Mouse (Mus musculus) layer of hippocampus, postnatal 25 days (tissue): ENCODE results near the gene Scgb1b30. TPM values are rescaled to one million over a fixed set of nuclear protein-coding genes. Genes with fewer than 3 reads are reported as not detected.
A peak's percentile ranks its signal among the peaks of the same experiment; 100 is the strongest.
"Not testable (repeated sequence)": the region's sequence is repeated elsewhere in the genome, so short reads cannot be mapped to it uniquely, and the experiment has no call there.

ENCODE experiments used
- DNase-seq, 2 experiments: peaks; one replicate each; pipeline ENCODE4 v3.0.0; 2022; ENCODE audit warnings: mixed read lengths in 2 of 2, low spot score in 1 of 2; ENCODE audit errors: extremely low spot score in 1 of 2
- total RNA-seq, 2 experiments: library from RNA; stranded (reverse); gene quantifications; 2 replicates each; pipeline ENCODE4 v1.2.3; 2021

The Scgb1b30 gene
- total RNA-seq = not detected

- DNase-seq = no peak
Measured at GRCm38 (mm10) chr7:34094911-34095481, at the start of gene Scgb1b30. Scgb1b30 (plus strand) TSS chr7:34095431.

GRCm38 (mm10) chr7:34068132-34068531, 27.1 kb upstream of the Scgb1b30 start:
- not testable (repeated sequence) for DNase-seq

- no peak for DNase-seq
Measured at GRCm38 (mm10) chr7:34100002-34100401, 4.8 kb downstream of the Scgb1b30 start.

GRCm38 (mm10) chr7:34101276-34101675, 6.0 kb downstream of the Scgb1b30 start:
- DNase-seq = no peak

GRCm38 (mm10) chr7:34109190-34109589, 14.0 kb downstream of the Scgb1b30 start:
- DNase-seq = no peak

- DNase-seq = no peak
Measured at GRCm38 (mm10) chr7:34116601-34117000, 21.4 kb downstream of the Scgb1b30 start.

GRCm38 (mm10) chr7:34120636-34121035, 25.4 kb downstream of the Scgb1b30 start:
- DNase-seq = not testable (repeated sequence)

- DNase-seq = peak in 1 of 2 experiments; percentile 18
Measured at GRCm38 (mm10) chr7:34122987-34123720, 27.9 kb downstream of the Scgb1b30 start.

GRCm38 (mm10) chr7:34125346-34125745, 30.1 kb downstream of the Scgb1b30 start:
- no peak for DNase-seq

- DNase-seq = no peak
Measured at GRCm38 (mm10) chr7:34126291-34126690, 31.1 kb downstream of the Scgb1b30 start.

GRCm38 (mm10) chr7:34131118-34131517, 35.9 kb downstream of the Scgb1b30 start:
- no peak for DNase-seq

- no peak for DNase-seq
Measured at GRCm38 (mm10) chr7:34131959-34132354, 36.7 kb downstream of the Scgb1b30 start.

- DNase-seq = no peak
Measured at GRCm38 (mm10) chr7:34132355-34133079, 37.3 kb downstream of the Scgb1b30 start.

- DNase-seq = peak; percentile 47 to 52
Measured at GRCm38 (mm10) chr7:34133117-34133762, 38.0 kb downstream of the Scgb1b30 start, which contains the start of gene Wtip. Wtip (minus strand) TSS chr7:34133268.

- no peak for DNase-seq
Measured at GRCm38 (mm10) chr7:34134336-34134735, 39.1 kb downstream of the Scgb1b30 start.

- no peak for DNase-seq
Measured at GRCm38 (mm10) chr7:34139493-34139892, 44.3 kb downstream of the Scgb1b30 start.

GRCm38 (mm10) chr7:34141123-34141522, 45.9 kb downstream of the Scgb1b30 start:
- DNase-seq = peak in 1 of 2 experiments; percentile 6

- no peak for DNase-seq
Measured at GRCm38 (mm10) chr7:34147193-34147592, 52.0 kb downstream of the Scgb1b30 start.
